Mouse (Mus musculus): ENCODE data around the gene Col2a1. TPM values are rescaled to one million over a fixed set of nuclear protein-coding genes. Genes with fewer than 3 reads are reported as not detected.

Gene Col2a1
- total RNA-seq (2014; rRNA removed) (7.6 and 28.3 TPM in 2 replicates), polyA plus RNA-seq (2015; fragmentation: Nextera tagmentation; extraction: Ambion mirVana) (2.5 and 4.9 TPM in 2 replicates)

GRCm38 (mm10) chr15:98003822-98004739, at the start of gene Col2a1:
Gene Col2a1 (minus strand): TSS chr15:98004695.
- ATAC-seq (peak; percentile 68; the same call in 1 of the 2 replicates), DNase-seq (peak; percentile 47)
- H3K27ac ChIP-seq (ENCODE audit: low read depth, low read length): no peak within 1 kb of the TSS

GRCm38 (mm10) chr15:98051685-98052084, 47.2 kb upstream of the Col2a1 start:
- Histone ChIP-seq H3K4me1 (ENCODE audit: insufficient read depth) (no peaks in the 10 kb centered on the region), H3K9ac (no peak overlapping the region), H3K9me3 (ENCODE audit: low read length) (no peaks in the 10 kb centered on the region), H3K27ac (ENCODE audit: low read depth, low read length) (no peak overlapping the region), H3K27me3 (ENCODE audit: insufficient read depth, low read length) (no peaks in the 10 kb centered on the region), H3K36me3 (ENCODE audit: insufficient read depth) (peaks cover 56% of the 10 kb centered on the region), H3K4me2 (ENCODE audit: low read depth) (no peak overlapping the region), H3K4me3 (ENCODE audit: low read depth, low read length) (no peak overlapping the region)
- ATAC-seq (no peak), DNase-seq (no peak)
- TF ChIP-seq CTCF (IDR thresholded peaks at IDR 0.05; ENCODE audit: low read depth): no peak
- 90% methylated on average over 5 of the region's 5 CpGs for WGBS

More at GRCm38 (mm10) chr15:98003822-98004739, at the start of gene Col2a1:
- WGBS: 2% methylated on average over 59 of the region's 59 CpGs
- no peak for TF ChIP-seq CTCF (IDR thresholded peaks at IDR 0.05; ENCODE audit: low read depth)
- Histone ChIP-seq H3K9ac (peak within 1 kb of the TSS; percentile 48), H3K36me3 (ENCODE audit: insufficient read depth) (no peaks in the 10 kb centered on the region), H3K27me3 (ENCODE audit: insufficient read depth, low read length) (peaks cover 35% of the 10 kb centered on the region), H3K4me1 (ENCODE audit: insufficient read depth) (peaks cover 29% of the 10 kb centered on the region), H3K4me2 (ENCODE audit: low read depth) (peak within 1 kb of the TSS; percentile 85), H3K9me3 (ENCODE audit: low read length) (no peaks in the 10 kb centered on the region), H3K4me3 (ENCODE audit: low read depth, low read length) (peak within 1 kb of the TSS; percentile 37)

- DNase-seq: no peak
- H3K4me3 ChIP-seq (ENCODE audit: low read depth, low read length): no peak overlapping the region
- H3K4me1 ChIP-seq (ENCODE audit: insufficient read depth): no peaks in the 10 kb centered on the region
- 89% methylated on average over 13 of the region's 13 CpGs for WGBS
- ATAC-seq: no peak
- no peak for TF ChIP-seq CTCF (IDR thresholded peaks at IDR 0.05; ENCODE audit: low read depth)
- no peaks in the 10 kb centered on the region for H3K9me3 ChIP-seq (ENCODE audit: low read length)
- no peak overlapping the region for H3K9ac ChIP-seq
- H3K4me2 ChIP-seq (ENCODE audit: low read depth): no peak overlapping the region
- H3K27ac ChIP-seq (ENCODE audit: low read depth, low read length): no peak overlapping the region
- peaks cover 66% of the 10 kb centered on the region for H3K36me3 ChIP-seq (ENCODE audit: insufficient read depth)
- H3K27me3 ChIP-seq (ENCODE audit: insufficient read depth, low read length): no peaks in the 10 kb centered on the region
Observed at GRCm38 (mm10) chr15:98048918-98049700, 44.6 kb upstream of the Col2a1 start.

GRCm38 (mm10) chr15:98044387-98044786, 39.9 kb upstream of the Col2a1 start:
- 96% methylated on average over 5 of the region's 5 CpGs for WGBS
- Histone ChIP-seq H3K27ac (ENCODE audit: low read depth, low read length) (no peak overlapping the region), H3K36me3 (ENCODE audit: insufficient read depth) (peaks cover 69% of the 10 kb centered on the region), H3K4me1 (ENCODE audit: insufficient read depth) (no peaks in the 10 kb centered on the region), H3K27me3 (ENCODE audit: insufficient read depth, low read length) (no peaks in the 10 kb centered on the region), H3K9ac (no peak overlapping the region), H3K4me3 (ENCODE audit: low read depth, low read length) (no peak overlapping the region), H3K4me2 (ENCODE audit: low read depth) (no peak overlapping the region), H3K9me3 (ENCODE audit: low read length) (no peaks in the 10 kb centered on the region)
- peak; percentile 24; the same call in 1 of the 2 replicates for TF ChIP-seq CTCF (IDR thresholded peaks at IDR 0.05; ENCODE audit: low read depth)
- DNase-seq (no peak), ATAC-seq (no peak)

- Histone ChIP-seq H3K4me3 (ENCODE audit: low read depth, low read length) (no peak overlapping the region), H3K9ac (no peak overlapping the region), H3K27me3 (ENCODE audit: insufficient read depth, low read length) (no peaks in the 10 kb centered on the region), H3K4me2 (ENCODE audit: low read depth) (no peak overlapping the region), H3K9me3 (ENCODE audit: low read length) (no peaks in the 10 kb centered on the region), H3K36me3 (ENCODE audit: insufficient read depth) (peaks cover 71% of the 10 kb centered on the region), H3K4me1 (ENCODE audit: insufficient read depth) (no peaks in the 10 kb centered on the region), H3K27ac (ENCODE audit: low read depth, low read length) (no peak overlapping the region)
- 95% methylated on average over 6 of the region's 6 CpGs for WGBS
- DNase-seq (no peak), ATAC-seq (no peak)
- TF ChIP-seq CTCF (IDR thresholded peaks at IDR 0.05; ENCODE audit: low read depth): no peak
Observed at GRCm38 (mm10) chr15:98043967-98044366, 39.5 kb upstream of the Col2a1 start.

GRCm38 (mm10) chr15:98042508-98042907, 38.0 kb upstream of the Col2a1 start:
- H3K4me1 ChIP-seq (ENCODE audit: insufficient read depth): no peaks in the 10 kb centered on the region
- WGBS: 86% methylated on average over 12 of the region's 12 CpGs
- peaks cover 66% of the 10 kb centered on the region for H3K36me3 ChIP-seq (ENCODE audit: insufficient read depth)
- H3K9ac ChIP-seq: no peak overlapping the region
- no peak for ATAC-seq
- no peaks in the 10 kb centered on the region for H3K27me3 ChIP-seq (ENCODE audit: insufficient read depth, low read length)
- no peak for TF ChIP-seq CTCF (IDR thresholded peaks at IDR 0.05; ENCODE audit: low read depth)
- H3K9me3 ChIP-seq (ENCODE audit: low read length): no peaks in the 10 kb centered on the region
- H3K4me2 ChIP-seq (ENCODE audit: low read depth): no peak overlapping the region
- no peak for DNase-seq
- H3K27ac ChIP-seq (ENCODE audit: low read depth, low read length): no peak overlapping the region
- no peak overlapping the region for H3K4me3 ChIP-seq (ENCODE audit: low read depth, low read length)

Measured in forebrain, postnatal 0 days (tissue).